Mouse (Mus musculus) retina, postnatal 1 day (tissue): ENCODE data around the gene 5530400C23Rik.
"Not testable (repeated sequence)": the region's sequence is repeated elsewhere in the genome, so short reads cannot be mapped to it uniquely, and the experiment has no call there.

Experiments
- DNase-seq: peaks from one replicate; pipeline ENCODE4 v3.0.0-alpha.2; 2012

5530400C23Rik gene

GRCm38 (mm10) chr6:133291916-133292315, at the start of gene 5530400C23Rik:
5530400C23Rik (plus strand) TSS chr6:133292216.
- DNase-seq = not testable (repeated sequence)

DNA sequence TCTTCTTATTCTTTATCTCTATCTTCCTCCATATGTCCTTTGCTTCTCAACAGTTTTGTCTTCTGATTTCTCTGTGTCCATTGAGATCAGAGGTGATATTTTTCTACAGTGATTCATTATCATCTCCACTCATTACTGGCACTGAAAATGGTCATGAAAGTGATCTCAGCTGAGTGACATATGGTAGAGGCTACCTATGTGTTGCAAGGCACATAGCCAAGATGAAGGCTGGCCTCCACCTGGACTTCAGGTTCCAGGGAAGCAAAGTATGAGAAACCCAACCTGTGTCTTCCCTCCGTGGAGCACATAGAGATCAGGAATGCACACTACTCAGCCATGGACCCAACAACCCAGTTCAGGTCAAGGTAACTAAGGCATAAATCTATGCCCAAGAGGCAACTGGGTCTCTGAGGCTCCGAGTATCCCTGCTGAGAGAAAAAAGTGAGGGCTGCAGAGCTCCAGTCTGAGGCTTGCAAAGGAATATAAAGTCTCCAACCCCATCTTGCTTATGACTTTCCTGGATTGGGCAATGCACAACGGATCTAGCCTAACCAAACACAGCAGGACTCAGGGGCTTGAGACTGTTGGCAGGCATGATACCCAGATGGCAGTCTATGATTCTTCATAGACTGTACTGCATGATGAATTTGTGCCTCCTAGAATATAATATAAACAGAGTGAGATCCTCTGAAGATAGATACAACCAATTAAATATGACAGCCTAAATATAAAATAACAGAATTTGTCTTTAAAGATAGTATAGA, 14.1 kb downstream of the 5530400C23Rik start:
- no peak for DNase-seq

- not testable (repeated sequence) for DNase-seq
Measured at GRCm38 (mm10) chr6:133313896-133314295, 21.9 kb downstream of the 5530400C23Rik start.

- DNase-seq = no peak
Measured at GRCm38 (mm10) chr6:133338535-133338934, 46.5 kb downstream of the 5530400C23Rik start.

- DNase-seq = not testable (repeated sequence)
Measured at GRCm38 (mm10) chr6:133341731-133342130, 49.7 kb downstream of the 5530400C23Rik start.
